Mouse (Mus musculus) CD4-positive helper T cell, adult 2 months (primary cell): ENCODE results near the gene Slc5a4b.
"Not testable (repeated sequence)": the region's sequence is repeated elsewhere in the genome, so short reads cannot be mapped to it uniquely, and the experiment has no call there.

Source experiments
- DNase-seq: peaks from one replicate; pipeline ENCODE4 v3.0.0-alpha.2; 2012; ENCODE audit warnings: low read depth, missing footprints, low spot score

The Slc5a4b gene

GRCm38 (mm10) chr10:76110861-76111260, at the start of gene Slc5a4b:
TSS of gene Slc5a4b (minus strand) at chr10:76110961.
- no peak for DNase-seq

- no peak for DNase-seq
Observed at GRCm38 (mm10) chr10:76158009-76158408, 47.2 kb upstream of the Slc5a4b start.

GRCm38 (mm10) chr10:76157528-76157927, 46.8 kb upstream of the Slc5a4b start:
- no peak for DNase-seq

GRCm38 (mm10) chr10:76155911-76156310, 45.1 kb upstream of the Slc5a4b start:
- DNase-seq, result no peak

- DNase-seq, result no peak
Observed at GRCm38 (mm10) chr10:76147278-76147677, 36.5 kb upstream of the Slc5a4b start, which contains the start of gene Slc5a4a. TSS of gene Slc5a4a (plus strand) at chr10:76147451.

- DNase-seq, result no peak
Observed at GRCm38 (mm10) chr10:76146846-76147245, 36.1 kb upstream of the Slc5a4b start.

GRCm38 (mm10) chr10:76136318-76136717, 25.6 kb upstream of the Slc5a4b start:
- DNase-seq, result no peak

GRCm38 (mm10) chr10:76132506-76132905, 21.7 kb upstream of the Slc5a4b start:
- DNase-seq, result no peak

GRCm38 (mm10) chr10:76121495-76121894, 10.7 kb upstream of the Slc5a4b start:
- no peak for DNase-seq

- no peak for DNase-seq
Observed at GRCm38 (mm10) chr10:76120124-76120711, 9.5 kb upstream of the Slc5a4b start.

- peak; percentile 49 for DNase-seq
Observed at GRCm38 (mm10) chr10:76118741-76119140, 8.0 kb upstream of the Slc5a4b start.

- peak; percentile 53 for DNase-seq
Observed at GRCm38 (mm10) chr10:76117966-76118365, 7.2 kb upstream of the Slc5a4b start.

- DNase-seq, result no peak
Observed at GRCm38 (mm10) chr10:76097368-76097767, 13.4 kb downstream of the Slc5a4b start.

- no peak for DNase-seq
Observed at GRCm38 (mm10) chr10:76096580-76096979, 14.2 kb downstream of the Slc5a4b start.

GRCm38 (mm10) chr10:76077008-76077407, 33.8 kb downstream of the Slc5a4b start:
- not testable (repeated sequence) for DNase-seq

- not testable (repeated sequence) for DNase-seq
Observed at GRCm38 (mm10) chr10:76072080-76072479, 38.7 kb downstream of the Slc5a4b start.

GRCm38 (mm10) chr10:76067674-76068613, 42.8 kb downstream of the Slc5a4b start:
- no peak for DNase-seq

- no peak for DNase-seq
Observed at GRCm38 (mm10) chr10:76062439-76062838, 48.3 kb downstream of the Slc5a4b start.

GRCm38 (mm10) chr10:76051860-76052259, 58.9 kb downstream of the Slc5a4b start:
- no peak for DNase-seq

- no peak for DNase-seq
Observed at GRCm38 (mm10) chr10:76048967-76049366, 61.8 kb downstream of the Slc5a4b start.

GRCm38 (mm10) chr10:76047182-76047869, 63.4 kb downstream of the Slc5a4b start:
- no peak for DNase-seq

GRCm38 (mm10) chr10:76046754-76047153, 64.0 kb downstream of the Slc5a4b start:
- no peak for DNase-seq
